Mouse (Mus musculus) ES-Bruce4 (cell line): Measurements from ENCODE around the gene Gm26920. TPM values are rescaled to one million over a fixed set of nuclear protein-coding genes. Genes with fewer than 3 reads are reported as not detected.

Experiments
- H3K27ac ChIP-seq: 2 replicates; pipeline ENCODE4 v1.5.1; 2012; ENCODE audit warnings: low read length, inconsistent platforms; ENCODE audit not compliant: insufficient read depth
- H3K27me3 ChIP-seq: 2 replicates; pipeline ENCODE4 v1.6.1; 2012; ENCODE audit warnings: mild to moderate bottlenecking, low read length, inconsistent platforms; ENCODE audit not compliant: control insufficient read depth, poor library complexity, insufficient read depth, severe bottlenecking
- H3K36me3 ChIP-seq: 2 replicates; pipeline ENCODE4 v1.6.1; 2012; ENCODE audit warnings: inconsistent platforms, mild to moderate bottlenecking, low read length, moderate library complexity; ENCODE audit not compliant: control insufficient read depth, poor library complexity, insufficient read depth, severe bottlenecking
- H3K4me1 ChIP-seq: one replicate; pipeline ENCODE4 v1.8.1; 2011; ENCODE audit warnings: low read length; ENCODE audit not compliant: control insufficient read depth, insufficient read depth
- H3K4me3 ChIP-seq: 2 replicates; pipeline ENCODE4 v1.5.1; 2011; ENCODE audit warnings: low read depth, mild to moderate bottlenecking, low read length
- H3K9ac ChIP-seq: 2 replicates; pipeline ENCODE4 v1.6.1; 2012; ENCODE audit warnings: low read depth, mild to moderate bottlenecking, inconsistent platforms; ENCODE audit not compliant: poor library complexity, severe bottlenecking
- H3K9me3 ChIP-seq: replicated peaks from 2 replicates; pipeline ENCODE4 v1.6.1; 2012; ENCODE audit warnings: mild to moderate bottlenecking, low read length, inconsistent platforms; ENCODE audit not compliant: control insufficient read depth, poor library complexity, insufficient read depth, severe bottlenecking
- CTCF ChIP-seq: IDR thresholded peaks from one replicate; pipeline ENCODE4 v1.8.1; 2011; ENCODE audit warnings: low read depth, low read length
- EP300 ChIP-seq: IDR thresholded peaks from 2 replicates; pipeline ENCODE4 v1.6.1; 2011; ENCODE audit warnings: low read depth, low read length; ENCODE audit not compliant: insufficient read depth
- POLR2A ChIP-seq: IDR thresholded peaks from one replicate; pipeline ENCODE4 v1.8.1; 2011; ENCODE audit warnings: low read length; ENCODE audit not compliant: insufficient read depth
- polyA plus RNA-seq: library from polyadenylated mRNA; stranded (reverse); fragments of >200 nt; gene quantifications from 2 replicates; pipeline ENCODE4 v1.2.4, GENCODE M21; 2011; ENCODE audit warnings: low read depth; ENCODE audit not compliant: missing spikeins, insufficient read depth, insufficient read length

Gene Gm26920
- polyA plus RNA-seq, 1 experiment, result not detected

DNA sequence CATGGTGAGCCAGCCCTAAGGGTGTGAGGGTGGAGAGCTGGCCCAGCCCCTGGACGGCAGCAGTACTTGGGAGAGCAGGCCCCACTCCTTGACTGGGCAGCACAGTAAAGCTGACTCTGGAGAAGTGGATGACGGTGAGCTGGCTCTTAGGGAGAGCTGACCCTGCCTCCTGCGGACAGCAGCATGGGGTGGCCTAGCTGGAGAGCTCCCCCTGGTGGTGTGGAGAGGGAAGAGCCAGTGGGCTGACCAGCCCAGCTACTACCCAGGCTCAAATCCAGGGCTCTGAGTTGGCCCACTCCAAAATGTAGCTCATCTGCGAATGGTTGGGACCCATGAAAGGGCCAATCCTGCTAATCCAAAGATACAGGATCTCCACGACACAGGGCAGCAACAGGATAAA lies 25.6 kb downstream of the Gm26920 start:
- H3K4me1 ChIP-seq, result no peaks in the 10 kb centered on the region
- TF ChIP-seq EP300 (no peak), CTCF (peak; percentile 50), POLR2A (no peak)
- no peaks in the 10 kb centered on the region; the same call in 1 of the 2 replicates for H3K36me3 ChIP-seq
- no peaks in the 10 kb centered on the region for H3K9me3 ChIP-seq
- no peak overlapping the region for H3K9ac ChIP-seq
- H3K4me3 ChIP-seq, result no peak overlapping the region
- no peaks in the 10 kb centered on the region for H3K27me3 ChIP-seq
- no peak overlapping the region for H3K27ac ChIP-seq

DNA sequence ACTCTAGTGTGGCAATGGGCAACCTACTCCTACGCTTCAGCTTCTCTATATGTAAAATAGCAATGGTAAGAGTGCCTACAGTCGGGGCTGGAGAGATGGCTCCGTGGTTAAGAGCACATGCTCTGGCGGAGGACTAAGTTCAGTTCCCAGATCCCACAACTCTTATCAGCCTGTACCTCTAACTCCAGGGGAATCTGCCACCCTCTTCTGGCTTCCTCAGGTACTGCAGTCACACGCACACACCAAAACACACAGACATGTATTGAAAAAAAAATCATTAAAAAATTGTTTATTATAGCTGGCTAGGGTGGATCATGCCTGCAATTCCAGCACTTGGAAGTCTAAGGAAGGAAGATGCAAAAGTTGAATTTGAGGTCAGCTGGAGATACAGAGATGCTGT lies 27.7 kb downstream of the Gm26920 start:
- Histone ChIP-seq H3K4me3 (no peak overlapping the region), H3K9ac (no peak overlapping the region), H3K36me3 (peaks cover 3% of the 10 kb centered on the region; the same call in 1 of the 2 replicates), H3K27ac (no peak overlapping the region), H3K9me3 (no peaks in the 10 kb centered on the region), H3K27me3 (no peaks in the 10 kb centered on the region), H3K4me1 (no peaks in the 10 kb centered on the region)
- TF ChIP-seq EP300, result no peak
- peak; percentile 55 for TF ChIP-seq CTCF

DNA sequence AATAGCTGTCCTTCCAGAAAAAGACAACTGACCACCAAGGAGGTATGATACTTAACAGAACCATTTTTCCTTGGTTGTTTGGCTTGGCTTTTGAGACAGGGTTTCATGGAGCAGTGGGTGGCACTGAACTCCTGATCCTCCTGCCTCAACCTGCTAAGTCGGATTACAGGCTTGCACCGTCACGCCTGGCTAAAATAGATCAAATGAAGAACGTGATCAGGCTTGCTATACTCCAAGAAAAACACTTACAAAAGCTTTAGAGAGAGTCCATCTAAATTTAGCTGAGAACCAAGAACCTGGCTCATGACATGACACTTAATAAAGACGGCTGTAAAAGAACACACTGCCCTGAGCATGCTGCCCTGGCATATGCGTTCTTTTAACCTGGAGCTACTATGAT lies 29.9 kb downstream of the Gm26920 start:
- peaks cover 20% of the 10 kb centered on the region for H3K36me3 ChIP-seq
- H3K4me3 ChIP-seq, result no peak overlapping the region
- no peaks in the 10 kb centered on the region for H3K27me3 ChIP-seq
- no peak for TF ChIP-seq POLR2A
- TF ChIP-seq EP300, result no peak
- TF ChIP-seq CTCF, result no peak
- no peak overlapping the region for H3K9ac ChIP-seq
- no peaks in the 10 kb centered on the region for H3K4me1 ChIP-seq
- H3K9me3 ChIP-seq, result no peaks in the 10 kb centered on the region
- H3K27ac ChIP-seq, result no peak overlapping the region

DNA sequence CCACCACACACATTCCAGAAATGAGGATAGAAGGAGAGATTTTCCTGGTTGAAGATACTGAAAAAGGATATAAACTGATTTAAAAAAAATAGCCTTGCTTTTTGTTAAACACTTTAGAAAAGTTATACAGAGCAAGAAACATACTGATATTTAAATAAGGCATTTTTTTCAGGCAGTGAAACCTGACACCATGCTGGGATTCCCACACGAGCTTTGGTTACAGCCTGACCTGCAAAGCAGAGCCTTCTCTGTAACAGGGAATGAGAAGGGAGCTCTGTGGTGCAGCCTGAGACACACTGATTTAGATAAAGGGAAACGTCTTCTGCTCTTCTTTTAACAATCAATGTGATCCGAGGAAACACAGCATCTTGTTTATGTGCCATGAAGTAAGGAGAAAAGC lies 36.6 kb downstream of the Gm26920 start:
- Histone ChIP-seq H3K27me3 (no peaks in the 10 kb centered on the region), H3K9ac (no peak overlapping the region), H3K9me3 (no peaks in the 10 kb centered on the region), H3K4me3 (no peak overlapping the region), H3K4me1 (no peaks in the 10 kb centered on the region), H3K27ac (no peak overlapping the region), H3K36me3 (peaks cover 17% of the 10 kb centered on the region; the same call in 1 of the 2 replicates)
- TF ChIP-seq CTCF (no peak), POLR2A (no peak), EP300 (no peak)

DNA sequence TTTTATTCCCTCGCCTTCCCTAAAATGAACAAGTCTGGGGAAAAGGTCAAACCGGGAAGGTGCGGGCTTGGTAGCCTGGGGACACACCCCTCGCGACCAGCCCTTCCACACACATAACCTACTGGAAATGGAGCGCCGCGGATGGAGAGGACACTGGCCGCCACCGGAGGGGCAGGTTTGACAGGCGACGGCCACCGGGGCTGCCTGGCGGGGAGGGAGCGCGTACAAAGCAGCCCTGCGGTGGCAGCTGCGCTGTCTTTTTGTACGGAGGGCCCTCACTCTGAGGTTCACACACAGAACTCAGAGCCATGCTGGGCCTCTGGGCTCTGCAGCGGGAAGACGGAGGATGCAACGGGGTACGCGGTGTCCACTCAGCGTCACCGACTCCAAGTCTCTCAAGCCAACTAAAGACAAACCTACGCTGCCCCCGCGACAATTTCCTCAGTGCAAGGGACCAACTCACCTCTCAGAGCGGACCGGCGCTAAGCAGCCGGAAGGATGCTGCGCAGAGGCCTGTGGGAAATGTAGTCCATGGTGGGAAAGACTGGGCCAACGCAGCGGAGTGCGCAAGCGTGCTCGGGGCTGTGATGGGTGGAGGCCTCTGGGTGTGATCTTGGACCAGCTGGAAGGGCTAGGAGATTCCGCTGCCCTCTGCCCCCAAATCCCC lies 39.2 kb downstream of the Gm26920 start, which contains the start of gene Zfp14:
Gene Zfp14, minus strand, starts transcription at position 499 of the 667 bp plus-strand sequence.
- no peaks in the 10 kb centered on the region for H3K27me3 ChIP-seq
- H3K9me3 ChIP-seq, result no peaks in the 10 kb centered on the region
- H3K9ac ChIP-seq, result peak within 1 kb of the TSS; percentile 44
- H3K36me3 ChIP-seq, result 0 out of 2 replicates have a peak, but pooled peaks cover 5% of the 10 kb centered on the region
- peak within 1 kb of the TSS; percentile 92 for H3K4me3 ChIP-seq
- no peaks in the 10 kb centered on the region for H3K4me1 ChIP-seq
- TF ChIP-seq EP300, result no peak
- TF ChIP-seq CTCF, result no peak
- no peak for TF ChIP-seq POLR2A
- no peak within 1 kb of the TSS for H3K27ac ChIP-seq

DNA sequence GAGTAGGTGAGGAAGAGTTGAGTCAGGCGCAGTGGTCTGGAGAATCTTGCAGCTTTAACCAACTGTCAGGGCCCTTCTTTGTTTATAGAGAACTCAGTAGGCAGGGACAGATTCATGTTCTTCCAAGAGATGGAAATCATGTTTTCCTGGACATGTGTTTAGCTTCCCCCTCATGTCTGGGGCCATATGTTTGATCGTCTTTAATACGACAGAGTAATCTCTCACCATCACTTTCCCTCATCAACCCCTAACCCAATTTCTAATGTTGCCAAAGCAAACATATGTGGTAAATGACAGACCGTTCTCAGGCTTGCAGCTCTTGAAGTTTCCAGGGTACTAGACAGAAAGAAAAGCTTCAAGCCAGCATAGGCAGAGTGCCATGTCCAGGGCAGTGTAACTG lies 42.1 kb downstream of the Gm26920 start:
- no peaks in the 10 kb centered on the region for H3K36me3 ChIP-seq
- no peak overlapping the region for H3K9ac ChIP-seq
- no peaks in the 10 kb centered on the region for H3K9me3 ChIP-seq
- TF ChIP-seq EP300 (no peak), POLR2A (no peak), CTCF (no peak)
- no peak overlapping the region for H3K27ac ChIP-seq
- no peaks in the 10 kb centered on the region for H3K4me1 ChIP-seq
- H3K27me3 ChIP-seq, result no peaks in the 10 kb centered on the region
- no peak overlapping the region for H3K4me3 ChIP-seq
